Mouse (Mus musculus) cortical plate, adult 2 months (tissue): ENCODE results near the gene Aifm2.

Experiments used
- CTCF ChIP-seq: fragments of 200-500 bp; IDR thresholded peaks from 2 replicates; pipeline ENCODE4 v1.5.1; 2011; ENCODE audit warnings: mild to moderate bottlenecking, control low read depth, low read length; ENCODE audit not compliant: insufficient read depth; ENCODE audit errors: extremely low read depth
- POLR2A ChIP-seq: fragments of 200-500 bp; IDR thresholded peaks from 2 replicates; pipeline ENCODE4 v1.6.1; 2011; ENCODE audit warnings: mild to moderate bottlenecking, low read length, control low read depth; ENCODE audit not compliant: insufficient read depth; ENCODE audit errors: extremely low read depth

- TF ChIP-seq CTCF: no peak
- no peak for TF ChIP-seq POLR2A
These were observed 32.2 kb downstream of the Aifm2 start for GRCm38 (mm10) chr10:61747302-61747701.
